Mouse (Mus musculus) olfactory bulb, adult 2 months (tissue): ENCODE data around the gene Arfgef2. TPM values are rescaled to one million over a fixed set of nuclear protein-coding genes. Genes with fewer than 3 reads are reported as not detected.

Source experiments
- H3K27ac ChIP-seq: fragments of 200-500 bp; 2 replicates; pipeline ENCODE4 v1.5.1; 2012; ENCODE audit warnings: low read depth, low read length; ENCODE audit not compliant: insufficient read depth
- H3K4me1 ChIP-seq: fragments of 200-500 bp; 2 replicates; pipeline ENCODE4 v1.6.1; 2012; ENCODE audit warnings: low read length; ENCODE audit not compliant: control insufficient read depth, insufficient read depth
- H3K4me3 ChIP-seq: fragments of 200-500 bp; 2 replicates; pipeline ENCODE4 v1.5.1; 2012; ENCODE audit warnings: mild to moderate bottlenecking, low read depth, low read length, moderate library complexity; ENCODE audit not compliant: insufficient read depth
- CTCF ChIP-seq: fragments of 200-500 bp; IDR thresholded peaks from 2 replicates; pipeline ENCODE4 v1.5.1; 2012; ENCODE audit warnings: low read depth, mild to moderate bottlenecking, low read length, moderate library complexity; ENCODE audit not compliant: insufficient read depth
- POLR2A ChIP-seq: fragments of 200-500 bp; IDR thresholded peaks from 2 replicates; pipeline ENCODE4 v1.6.1; 2012; ENCODE audit warnings: mild to moderate bottlenecking, low read depth, low read length, moderate library complexity; ENCODE audit not compliant: insufficient read depth
- WGBS: fragments of 180-500 bp; shearing (Covaris S2); methylation state at CpG from one replicate; pipeline ENCODE4 v1.1.7; 2018; 5-methylcytosine and 5-hydroxymethylcytosine counted together
- polyA plus RNA-seq: library from polyadenylated mRNA; stranded (reverse); fragments of >200 nt; gene quantifications from 2 replicates; pipeline ENCODE4 v1.2.4, GENCODE M21; 2012; ENCODE audit warnings: low replicate concordance; ENCODE audit not compliant: missing spikeins, insufficient read depth, insufficient read length

The Arfgef2 gene
- polyA plus RNA-seq, 1 experiment = 46.0 TPM

DNA sequence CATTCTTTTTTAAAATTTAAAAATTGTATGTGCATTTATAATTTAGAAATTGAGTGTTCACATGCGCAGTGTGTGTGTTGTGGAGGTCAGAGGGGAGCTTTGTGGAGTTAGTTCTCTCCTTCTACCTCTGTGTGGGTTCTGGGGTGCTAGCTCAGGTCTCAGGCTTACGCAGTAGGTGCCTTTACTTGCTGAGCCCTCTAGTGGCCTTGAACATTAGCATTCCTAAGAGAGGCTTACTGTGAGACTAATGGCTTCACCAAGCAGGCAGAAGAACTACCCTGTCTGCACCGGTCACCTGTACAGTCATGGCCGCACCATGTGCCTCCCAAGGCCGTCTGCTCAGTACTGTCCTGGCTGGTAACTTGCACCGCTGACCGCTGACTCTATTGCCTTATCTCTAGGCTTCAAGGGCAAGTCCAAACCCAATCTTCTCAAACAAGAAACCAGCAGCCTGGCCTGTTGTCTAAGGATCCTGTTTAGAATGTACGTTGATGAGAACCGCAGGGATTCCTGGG lies 86.0 kb downstream of the Arfgef2 start:
- 76% methylated on average over 9 of the region's 9 CpGs for WGBS
- TF ChIP-seq POLR2A = no peak
- H3K27ac ChIP-seq = no peak overlapping the region
- no peak overlapping the region for H3K4me3 ChIP-seq
- peaks cover 9% of the 10 kb centered on the region for H3K4me1 ChIP-seq

DNA sequence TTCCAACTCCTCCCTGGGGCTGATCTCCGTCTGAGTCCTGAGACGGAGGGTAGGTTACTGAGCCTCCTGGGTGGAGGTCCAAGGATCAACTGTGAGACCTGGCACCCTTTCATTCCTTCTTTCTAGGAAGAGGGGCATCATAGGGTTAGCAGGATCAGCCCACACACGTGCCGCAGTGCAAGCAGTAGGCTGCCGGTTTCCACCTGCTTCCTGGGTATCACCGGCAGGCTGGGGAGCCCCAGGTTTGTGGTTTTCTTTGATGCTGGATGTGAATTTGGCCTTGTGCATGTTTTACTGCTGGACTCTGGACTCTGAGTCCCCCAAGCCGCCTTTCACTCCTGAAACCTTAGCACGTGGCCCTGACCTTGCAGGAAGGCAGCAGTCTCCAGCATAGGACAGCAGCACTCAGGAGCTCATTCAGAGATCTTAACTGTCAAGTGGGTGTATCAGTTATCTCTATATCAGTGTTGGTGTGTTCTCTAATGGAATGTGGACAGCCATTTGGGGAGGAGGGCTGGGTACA lies 86.8 kb downstream of the Arfgef2 start:
- no peak for TF ChIP-seq CTCF
- no peak for TF ChIP-seq POLR2A
- H3K4me3 ChIP-seq = no peak overlapping the region
- peaks cover 9% of the 10 kb centered on the region for H3K4me1 ChIP-seq
- 93% methylated on average over 8 of the region's 8 CpGs for WGBS
- no peak overlapping the region for H3K27ac ChIP-seq

DNA sequence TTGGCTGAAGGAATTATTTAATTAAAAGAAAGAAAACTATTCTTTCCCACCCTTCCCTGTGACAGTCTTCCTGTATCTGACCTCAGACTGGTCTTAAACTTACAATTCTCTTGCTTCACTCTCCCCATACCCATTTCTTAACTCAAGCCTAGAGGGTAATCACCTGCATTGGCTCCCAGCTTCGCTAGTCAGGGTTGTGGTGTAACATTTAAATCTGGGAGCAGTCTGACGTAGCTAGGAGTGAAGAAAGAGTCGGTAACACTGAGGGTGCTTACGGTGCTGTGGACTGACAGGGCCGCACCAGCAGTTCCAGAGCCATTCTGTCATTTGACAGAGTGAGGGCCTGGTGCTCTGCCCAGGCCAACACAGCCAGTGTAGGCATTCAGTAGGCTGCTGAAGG lies 87.6 kb downstream of the Arfgef2 start:
- 95% methylated on average over 5 of the region's 5 CpGs for WGBS

DNA sequence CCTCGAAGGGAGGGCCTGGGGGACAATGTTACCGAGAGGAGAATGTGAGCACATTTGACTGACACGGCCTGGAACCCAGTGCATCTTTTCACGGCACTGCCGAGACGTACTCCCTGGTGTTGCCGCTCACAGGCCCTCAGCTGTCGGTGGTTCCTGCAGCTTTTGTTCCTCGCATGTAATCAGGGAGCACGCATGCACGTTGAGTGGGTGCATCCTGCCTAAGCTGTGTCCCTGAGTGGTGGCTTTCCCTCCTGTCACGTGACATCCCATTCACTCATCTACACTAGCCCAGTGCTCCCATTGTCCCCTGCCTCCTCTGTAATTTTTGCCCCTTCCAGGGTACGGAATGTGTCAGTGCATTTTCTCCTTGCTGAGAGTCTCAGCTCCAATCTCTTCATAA lies 91.0 kb downstream of the Arfgef2 start:
- no peak overlapping the region for H3K27ac ChIP-seq
- TF ChIP-seq CTCF (no peak), POLR2A (no peak)
- peaks cover 9% of the 10 kb centered on the region for H3K4me1 ChIP-seq
- no peak overlapping the region for H3K4me3 ChIP-seq
- 52% methylated on average over 13 of the region's 13 CpGs for WGBS

More for the DNA sequence above, 87.6 kb downstream of the Arfgef2 start:
- no peak overlapping the region for H3K27ac ChIP-seq
- no peak for TF ChIP-seq CTCF
- TF ChIP-seq POLR2A = no peak
- H3K4me3 ChIP-seq = no peak overlapping the region
- H3K4me1 ChIP-seq = peaks cover 9% of the 10 kb centered on the region

DNA sequence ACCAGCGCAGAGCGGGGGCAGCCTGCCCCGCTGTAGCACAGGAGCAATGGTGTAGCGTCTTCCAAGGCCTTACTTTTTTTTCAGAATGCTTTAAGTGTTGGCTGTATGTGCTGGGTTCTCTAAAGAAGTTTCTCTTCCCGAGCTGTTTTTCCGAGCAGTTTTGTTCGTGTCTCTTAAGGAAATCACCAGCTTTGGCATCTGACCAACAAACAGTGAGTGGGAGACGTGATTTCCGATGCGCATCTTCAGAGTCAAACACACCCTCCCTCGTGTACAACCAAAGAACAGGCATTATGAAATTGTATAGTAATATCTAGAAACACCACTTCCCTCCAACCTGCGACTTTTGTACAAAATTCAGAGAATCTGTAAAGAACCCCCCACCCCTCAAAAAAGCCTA lies 91.6 kb downstream of the Arfgef2 start:
- 62% methylated on average over 12 of the region's 12 CpGs for WGBS
- TF ChIP-seq POLR2A = no peak
- TF ChIP-seq CTCF = no peak
- Histone ChIP-seq H3K27ac (no peak overlapping the region), H3K4me1 (peaks cover 9% of the 10 kb centered on the region), H3K4me3 (no peak overlapping the region)

DNA sequence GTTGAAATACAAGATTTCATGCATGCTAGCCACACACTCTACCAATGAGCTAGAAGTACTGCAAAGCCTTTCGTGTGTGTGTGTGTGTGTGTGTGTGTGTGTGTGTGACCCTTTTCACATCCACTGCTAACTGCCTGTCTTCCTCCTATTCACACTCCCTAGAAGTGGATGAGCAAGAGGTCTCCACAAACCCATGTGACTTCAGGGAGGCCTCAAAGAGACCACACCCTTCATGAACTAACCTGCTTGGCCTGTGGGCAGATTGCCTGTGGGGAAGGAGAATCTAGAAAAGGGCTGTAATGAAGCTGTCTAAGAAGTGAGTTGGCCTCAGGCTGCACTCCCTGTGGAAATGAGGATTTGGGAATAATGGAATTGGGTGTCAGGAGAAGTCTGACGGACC lies 93.8 kb downstream of the Arfgef2 start:
- no peak overlapping the region for H3K4me3 ChIP-seq
- WGBS = 89% methylated on average over 2 of the region's 2 CpGs

DNA sequence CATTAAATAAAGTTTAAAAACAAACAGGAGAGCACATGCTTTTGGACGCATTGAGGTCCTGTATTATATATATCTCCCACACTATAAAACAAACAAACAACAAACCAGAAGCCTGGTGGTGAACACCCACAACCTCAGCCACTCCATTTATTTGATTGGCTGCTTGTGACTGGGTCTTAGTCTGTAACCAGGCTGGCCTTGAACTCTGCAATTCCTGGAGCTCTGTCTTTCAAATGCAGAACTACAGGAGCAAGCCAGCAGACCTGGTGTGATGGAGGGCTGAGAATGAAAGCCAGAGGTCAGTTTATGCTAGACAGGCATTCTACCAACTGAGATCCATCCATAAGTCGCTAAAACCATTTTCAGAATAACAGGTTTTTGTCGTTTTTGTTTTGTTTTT lies 94.4 kb downstream of the Arfgef2 start:
- no peak overlapping the region for H3K27ac ChIP-seq
- peaks cover 9% of the 10 kb centered on the region for H3K4me1 ChIP-seq
- no peak overlapping the region for H3K4me3 ChIP-seq
- TF ChIP-seq CTCF (no peak), POLR2A (no peak)
- 75% methylated on average over 3 of the region's 3 CpGs for WGBS

More for the DNA sequence above, 93.8 kb downstream of the Arfgef2 start:
- TF ChIP-seq POLR2A (no peak), CTCF (no peak)
- Histone ChIP-seq H3K4me1 (peaks cover 9% of the 10 kb centered on the region), H3K27ac (no peak overlapping the region)

DNA sequence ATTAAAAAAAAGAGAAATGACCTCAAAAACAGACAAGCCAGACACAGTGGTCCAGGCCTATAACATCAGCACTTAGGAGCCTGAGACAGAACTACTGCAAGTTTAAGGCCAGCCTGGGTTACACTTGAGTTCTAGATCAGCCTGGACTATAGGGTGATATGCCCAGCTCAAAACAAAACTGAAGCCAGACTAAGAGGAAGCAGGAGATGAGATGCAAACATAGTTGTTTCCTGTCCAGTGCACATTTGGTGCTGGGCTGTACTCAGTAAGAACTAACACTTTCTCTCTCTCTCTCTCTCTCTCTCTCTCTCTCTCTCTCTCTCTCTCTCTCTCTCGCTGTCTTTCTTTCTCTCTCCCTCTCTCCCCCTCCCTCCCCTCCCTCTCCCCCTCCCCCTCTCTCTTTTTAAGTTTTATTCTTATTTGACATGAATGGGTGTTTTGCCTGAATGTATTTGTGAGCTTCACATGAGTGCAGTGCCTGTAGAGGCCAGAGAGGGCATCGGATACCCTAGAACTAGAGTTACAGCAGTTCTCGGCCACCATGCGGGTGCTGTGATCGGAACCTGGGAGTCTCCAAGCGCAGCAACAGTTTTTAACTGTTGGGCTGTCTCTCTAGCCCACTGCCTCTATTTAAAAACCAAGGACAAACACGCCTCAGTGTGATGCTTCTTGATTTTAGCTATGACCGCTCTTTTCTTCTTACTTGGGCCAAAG lies 95.6 kb downstream of the Arfgef2 start:
- no peak overlapping the region for H3K27ac ChIP-seq
- no peak for TF ChIP-seq POLR2A
- WGBS = 89% methylated on average over 8 of the region's 8 CpGs
- peaks cover 6% of the 10 kb centered on the region for H3K4me1 ChIP-seq
- no peak overlapping the region for H3K4me3 ChIP-seq

DNA sequence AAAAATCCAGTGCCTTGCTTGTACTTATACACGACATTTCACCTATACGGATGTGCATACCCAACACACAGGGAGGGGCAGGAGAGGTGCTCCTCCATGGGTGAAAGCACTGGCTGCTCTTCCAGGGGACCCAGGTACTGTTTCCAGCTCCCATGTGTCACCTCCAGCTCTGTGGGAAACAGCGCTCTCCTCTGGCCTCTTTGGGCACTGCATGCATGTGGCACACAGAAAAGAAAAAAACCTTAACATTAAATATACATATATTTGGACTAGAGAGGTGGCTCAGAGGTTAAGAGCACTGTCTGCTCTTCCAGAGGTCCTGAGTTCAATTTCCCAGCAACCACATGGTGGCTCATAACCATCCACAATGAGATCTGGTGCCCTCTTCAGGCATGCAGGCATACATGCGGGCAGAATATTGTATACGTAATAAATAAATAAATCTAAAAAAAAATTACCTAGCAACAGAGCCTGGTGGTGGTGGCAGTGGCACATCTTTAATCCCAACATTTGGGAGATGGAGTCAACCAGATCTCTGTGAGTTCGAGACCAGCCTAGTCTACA lies 98.4 kb downstream of the Arfgef2 start:
- WGBS = 90% methylated on average over 6 of the region's 6 CpGs
- no peak overlapping the region for H3K27ac ChIP-seq
- H3K4me1 ChIP-seq = peaks cover 11% of the 10 kb centered on the region
- no peak for TF ChIP-seq CTCF
- no peak for TF ChIP-seq POLR2A
- no peak overlapping the region for H3K4me3 ChIP-seq
